Mouse (Mus musculus): ENCODE data around the gene Zic4. TPM values are rescaled to one million over a fixed set of nuclear protein-coding genes. Genes with fewer than 3 reads are reported as not detected.
A peak's percentile ranks its signal among the peaks of the same experiment; 100 is the strongest.

Zic4 gene
- polyA plus RNA-seq, 1 experiment from 2014 or later = 61.6 TPM

DNA sequence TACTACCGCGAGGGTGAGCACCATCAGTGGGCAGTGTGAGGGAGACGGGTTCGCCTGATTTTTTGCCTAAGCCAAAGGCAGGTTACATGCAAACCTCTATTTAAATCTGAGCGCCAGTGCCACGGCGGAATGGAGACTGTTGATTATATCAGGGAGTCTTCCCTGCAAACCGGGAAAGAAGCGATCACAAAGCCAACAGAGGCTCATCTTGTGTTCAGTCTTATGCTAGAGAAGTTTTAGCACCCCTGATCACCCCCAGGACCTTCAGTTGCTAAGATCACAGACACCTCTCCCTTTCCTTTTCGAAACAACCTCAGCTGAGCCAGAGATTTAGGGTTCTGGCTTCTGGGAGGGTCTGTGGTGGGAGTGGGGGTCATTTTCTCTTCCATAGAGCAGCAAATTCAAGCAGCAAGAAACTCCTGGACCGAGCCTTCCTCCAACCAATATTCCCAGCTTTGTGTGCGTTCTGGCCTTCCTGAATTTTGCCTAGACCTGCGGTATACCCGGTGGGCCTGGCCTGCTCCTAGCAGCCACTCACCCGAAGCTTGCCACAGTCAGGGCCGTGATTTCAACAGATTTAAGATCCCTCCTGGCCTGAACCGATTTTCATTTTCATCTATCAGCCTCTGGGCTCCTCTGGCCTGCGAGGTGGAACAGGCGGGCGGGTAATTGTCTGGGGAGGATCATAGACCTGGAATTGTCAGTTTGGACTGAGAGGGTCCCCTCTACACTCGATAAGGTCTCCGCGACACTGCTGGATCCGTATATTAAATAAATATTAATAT is 20.4 kb downstream of the Zic4 start:
- H3K4me3 ChIP-seq = peak overlapping the region; percentile 46
- H3K9ac ChIP-seq = peak overlapping the region; percentile 49
- peak overlapping the region; percentile 63 for H3K4me2 ChIP-seq
- ATAC-seq (ENCODE audit: low FRiP score, low read depth) = no peak
- H3K9me3 ChIP-seq = no peaks in the 10 kb centered on the region
- H3K4me1 ChIP-seq (replicated peaks) = peaks cover 25% of the 10 kb centered on the region
- WGBS = 3% methylated on average over 24 of the region's 24 CpGs
- H3K27me3 ChIP-seq = peaks cover 39% of the 10 kb centered on the region
- no peaks in the 10 kb centered on the region for H3K36me3 ChIP-seq
- peak overlapping the region; percentile 96 for H3K27ac ChIP-seq (replicated peaks)

DNA sequence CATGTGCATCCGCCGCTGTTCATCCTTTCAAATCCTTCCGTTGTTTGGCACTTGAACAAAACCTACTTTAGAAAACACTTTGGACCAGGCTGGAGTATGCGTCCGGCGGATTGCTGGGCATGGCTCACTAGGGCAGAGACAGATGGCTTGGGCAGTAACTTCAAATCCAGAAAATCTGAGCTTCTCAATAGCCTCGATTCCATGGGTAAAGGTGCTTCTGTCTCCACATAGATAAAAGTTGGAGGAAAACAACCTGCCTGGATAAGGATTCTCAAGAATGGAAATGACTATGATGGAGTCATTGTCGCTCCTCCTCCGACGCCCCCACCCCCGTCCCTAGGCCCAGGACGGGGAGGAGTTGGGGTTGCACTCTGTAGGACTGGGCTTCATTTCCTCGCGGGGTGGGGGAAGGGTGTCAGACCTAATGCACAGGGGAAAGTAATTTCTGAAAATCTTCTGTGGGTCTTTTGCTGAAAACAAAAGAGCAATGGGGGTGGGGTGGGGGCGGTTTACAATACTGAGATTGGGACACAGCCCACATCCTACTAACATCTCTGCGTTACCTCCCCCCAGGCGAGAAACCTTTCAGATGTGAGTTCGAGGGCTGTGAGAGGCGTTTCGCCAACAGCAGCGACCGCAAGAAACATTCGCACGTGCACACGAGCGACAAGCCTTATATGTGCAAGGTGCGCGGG is 21.4 kb downstream of the Zic4 start:
- Histone ChIP-seq H3K27me3 (peaks cover 45% of the 10 kb centered on the region), H3K4me3 (peak overlapping the region; percentile 18), H3K36me3 (no peaks in the 10 kb centered on the region), H3K4me1 (replicated peaks) (peaks cover 21% of the 10 kb centered on the region), H3K4me2 (peak overlapping the region; percentile 63), H3K27ac (replicated peaks) (peak overlapping the region; percentile 96), H3K9me3 (no peaks in the 10 kb centered on the region), H3K9ac (peak overlapping the region; percentile 49)
- ATAC-seq (ENCODE audit: low FRiP score, low read depth) = peak; percentile 54; the same call in 1 of the 2 replicates
- WGBS = 1% methylated on average over 28 of the region's 28 CpGs

DNA sequence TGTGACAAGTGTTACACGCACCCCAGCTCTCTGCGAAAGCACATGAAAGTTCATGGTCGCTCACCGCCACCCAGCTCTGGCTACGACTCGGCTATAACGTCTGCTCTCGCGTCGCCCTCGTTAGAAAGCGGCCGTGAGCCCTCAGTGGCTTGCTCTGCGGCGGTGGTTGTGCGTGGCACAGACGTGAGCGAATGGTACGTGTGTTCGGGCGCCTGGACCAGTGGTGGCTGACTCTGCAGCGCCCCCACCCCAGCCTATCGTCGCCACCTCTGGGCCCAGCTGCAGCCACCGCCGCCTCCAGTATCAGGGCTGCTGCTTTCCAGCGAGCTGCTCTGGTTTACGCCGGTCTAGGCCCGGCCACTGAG is 21.9 kb downstream of the Zic4 start:
- H3K9ac ChIP-seq = peak overlapping the region; percentile 49
- H3K36me3 ChIP-seq = no peaks in the 10 kb centered on the region
- ATAC-seq (ENCODE audit: low FRiP score, low read depth) = peak; percentile 25
- WGBS = 2% methylated on average over 30 of the region's 30 CpGs
- peak overlapping the region; percentile 96 for H3K27ac ChIP-seq (replicated peaks)
- H3K4me3 ChIP-seq = peak overlapping the region; percentile 18
- H3K4me1 ChIP-seq (replicated peaks) = peaks cover 18% of the 10 kb centered on the region
- peak overlapping the region; percentile 63 for H3K4me2 ChIP-seq
- no peaks in the 10 kb centered on the region for H3K9me3 ChIP-seq
- H3K27me3 ChIP-seq = peaks cover 48% of the 10 kb centered on the region

DNA sequence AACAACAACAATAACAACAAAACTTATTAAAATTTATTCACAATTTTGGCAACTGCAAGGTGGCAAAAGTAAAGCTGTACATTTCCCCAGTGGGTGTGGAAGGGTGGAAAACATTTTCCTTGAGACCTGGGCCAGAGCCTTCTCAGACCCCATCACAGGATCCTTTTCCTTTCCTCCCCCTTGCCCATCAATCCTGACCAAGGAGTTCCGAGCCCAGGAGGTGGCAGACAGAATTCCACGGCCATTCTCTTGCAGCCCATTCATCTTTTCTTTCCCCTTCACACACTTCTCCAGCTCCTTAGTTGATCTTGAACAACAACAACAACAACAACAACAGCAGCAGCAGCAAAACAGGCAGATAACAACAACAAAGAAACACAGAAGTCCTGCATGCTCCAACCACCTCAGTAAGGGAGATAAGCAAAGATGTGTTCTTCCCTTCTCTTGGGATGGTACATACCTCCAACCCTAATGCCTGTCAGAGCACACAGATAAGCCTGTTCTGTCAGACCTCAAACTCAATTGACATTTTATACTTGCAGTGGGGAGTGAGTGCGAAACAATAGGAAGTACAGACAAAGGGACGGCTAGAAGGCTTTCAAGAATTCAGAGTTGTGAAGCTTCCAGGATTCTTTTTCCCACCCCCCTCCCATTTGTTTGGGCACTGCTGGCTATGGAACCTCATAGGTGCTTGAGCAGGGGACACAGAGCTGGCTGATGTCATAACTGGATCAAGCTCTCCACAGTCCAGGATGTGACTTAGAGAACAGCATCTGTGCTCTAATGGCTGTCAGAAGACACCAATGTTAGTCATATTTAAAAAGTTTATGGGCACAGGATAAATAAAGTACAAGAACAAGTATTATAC is 22.7 kb downstream of the Zic4 start:
- ATAC-seq (ENCODE audit: low FRiP score, low read depth) = no peak
- H3K4me2 ChIP-seq = no peak overlapping the region
- no peaks in the 10 kb centered on the region for H3K36me3 ChIP-seq
- peaks cover 48% of the 10 kb centered on the region for H3K27me3 ChIP-seq
- H3K4me3 ChIP-seq = no peak overlapping the region
- 22% methylated on average over 4 of the region's 4 CpGs for WGBS
- no peak overlapping the region for H3K9ac ChIP-seq
- no peaks in the 10 kb centered on the region for H3K9me3 ChIP-seq
- peak overlapping the region; percentile 96 for H3K27ac ChIP-seq (replicated peaks)
- peaks cover 18% of the 10 kb centered on the region for H3K4me1 ChIP-seq (replicated peaks)

DNA sequence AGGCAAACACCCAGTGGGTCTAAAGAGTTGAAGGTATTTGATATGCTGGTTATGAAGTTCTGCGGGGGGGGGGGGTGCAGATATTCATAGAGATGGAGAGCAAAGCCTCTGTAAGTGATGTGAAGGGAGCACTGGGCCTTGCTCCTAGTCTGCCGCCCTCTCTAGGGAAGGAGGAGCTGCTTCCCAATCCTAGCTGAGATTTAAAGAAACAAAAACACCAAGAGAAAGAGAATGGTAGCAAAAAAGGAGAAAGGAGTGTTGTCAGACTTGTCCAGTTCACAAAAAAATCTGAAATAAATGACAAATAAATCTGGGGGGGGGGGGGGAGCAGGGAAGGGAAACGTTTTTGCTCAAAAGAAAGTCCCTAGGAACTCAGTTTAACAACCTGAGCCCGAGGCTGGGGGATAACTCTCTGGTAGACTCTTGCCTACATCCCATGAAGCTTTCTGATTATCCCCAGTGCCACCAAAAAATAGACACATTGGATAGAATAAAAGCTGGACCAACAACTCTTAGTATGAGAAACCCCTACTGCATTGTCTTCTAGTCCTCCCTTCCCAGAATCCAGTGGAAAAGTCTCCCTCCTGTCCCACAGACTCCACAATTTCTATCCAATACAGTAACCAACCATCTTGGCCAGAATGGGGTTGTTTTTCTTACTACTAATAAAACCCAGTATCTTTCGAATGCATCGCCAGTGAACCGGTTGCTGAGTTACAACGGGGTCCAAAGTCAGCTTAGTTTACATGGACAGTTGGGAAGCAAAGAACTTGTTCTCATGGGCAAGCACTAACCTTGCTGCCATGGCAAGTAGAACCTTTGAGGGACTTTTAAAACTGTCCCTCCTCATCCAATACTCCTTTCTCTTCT is 23.6 kb downstream of the Zic4 start:
- Histone ChIP-seq H3K9me3 (no peaks in the 10 kb centered on the region), H3K9ac (no peak overlapping the region), H3K4me2 (peak overlapping the region; percentile 44), H3K36me3 (no peaks in the 10 kb centered on the region), H3K4me1 (replicated peaks) (peaks cover 18% of the 10 kb centered on the region), H3K4me3 (no peak overlapping the region), H3K27ac (replicated peaks) (peak overlapping the region; percentile 96), H3K27me3 (peaks cover 54% of the 10 kb centered on the region)
- no peak for ATAC-seq (ENCODE audit: low FRiP score, low read depth)
- WGBS = 10% methylated on average over 8 of the region's 8 CpGs

DNA sequence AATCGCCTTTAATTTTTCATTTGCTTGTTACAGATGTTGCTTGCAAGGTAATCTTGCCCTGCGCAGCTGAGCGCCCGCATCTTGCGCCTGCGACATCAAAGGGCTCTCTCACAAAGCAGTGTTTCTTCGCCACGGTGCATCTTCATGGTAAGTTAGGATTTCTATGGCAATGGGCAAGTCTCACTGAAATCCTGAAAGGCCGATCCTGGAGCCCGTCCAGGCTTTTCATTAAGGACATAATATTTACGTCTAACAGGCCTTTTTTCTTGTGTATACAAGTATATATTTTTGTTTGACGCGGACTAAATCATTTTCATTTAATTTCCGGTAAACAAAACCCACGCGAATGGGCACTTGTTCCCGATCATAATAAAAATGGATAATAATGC is 24.3 kb downstream of the Zic4 start:
- Histone ChIP-seq H3K4me2 (peak overlapping the region; percentile 44), H3K4me3 (peak overlapping the region; percentile 10), H3K9ac (peak overlapping the region; percentile 15; the same call in 1 of the 2 replicates), H3K36me3 (no peaks in the 10 kb centered on the region), H3K27ac (replicated peaks) (peak overlapping the region; percentile 96), H3K9me3 (no peaks in the 10 kb centered on the region), H3K27me3 (peaks cover 61% of the 10 kb centered on the region), H3K4me1 (replicated peaks) (peaks cover 14% of the 10 kb centered on the region)
- whole genome bisulfite sequencing = 7% methylated on average over 17 of the region's 17 CpGs
- ATAC-seq (ENCODE audit: low FRiP score, low read depth) = no peak

DNA sequence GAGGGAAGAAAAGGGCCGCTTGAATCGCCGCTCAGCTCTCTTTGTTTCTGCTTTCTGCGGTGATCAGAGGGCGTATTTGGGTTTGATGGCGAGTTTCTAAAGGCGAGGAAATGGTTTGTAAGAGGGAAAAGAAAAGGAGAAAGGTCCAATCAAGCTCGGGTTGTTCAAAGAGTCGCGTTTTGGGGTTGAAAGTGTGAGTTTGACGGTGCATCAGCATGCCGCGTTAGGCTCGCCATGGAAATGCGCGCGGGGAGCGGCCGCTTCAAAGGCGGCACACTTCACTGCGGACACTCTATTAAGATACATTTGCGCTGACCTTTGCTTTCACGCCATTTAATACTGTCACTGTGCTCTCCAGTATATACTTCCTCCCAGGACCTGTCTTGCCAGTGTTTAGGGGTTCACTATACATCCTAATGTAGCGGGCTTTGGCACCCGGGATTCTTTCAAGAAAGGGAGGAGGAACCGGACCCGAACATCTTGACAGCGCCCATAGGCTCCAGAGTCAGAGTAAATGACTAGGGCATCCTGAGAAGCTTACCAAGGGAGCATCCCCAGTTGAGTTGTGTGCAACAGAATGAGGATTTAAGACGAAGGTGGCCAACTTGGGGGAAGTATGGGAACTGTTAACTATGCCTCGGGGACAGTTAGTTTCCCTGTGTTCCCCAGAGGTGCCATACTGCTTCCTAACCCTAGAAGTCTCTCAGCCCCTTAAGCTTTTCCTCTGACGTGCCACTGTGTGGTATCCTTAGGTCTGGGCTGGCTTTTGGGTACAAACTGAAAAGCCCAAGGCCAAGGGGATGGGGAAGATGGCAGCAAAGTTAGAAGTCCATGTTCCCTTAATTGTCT is 24.9 kb downstream of the Zic4 start:
- no peaks in the 10 kb centered on the region for H3K9me3 ChIP-seq
- WGBS = 3% methylated on average over 31 of the region's 31 CpGs
- H3K9ac ChIP-seq = peak overlapping the region; percentile 15; the same call in 1 of the 2 replicates
- peaks cover 12% of the 10 kb centered on the region for H3K4me1 ChIP-seq (replicated peaks)
- peak overlapping the region; percentile 96 for H3K27ac ChIP-seq (replicated peaks)
- ATAC-seq (ENCODE audit: low FRiP score, low read depth) = 0 out of 2 replicates have a peak, but pooled peaks have one; percentile 12
- H3K27me3 ChIP-seq = peaks cover 67% of the 10 kb centered on the region
- H3K36me3 ChIP-seq = no peaks in the 10 kb centered on the region
- peak overlapping the region; percentile 44 for H3K4me2 ChIP-seq
- H3K4me3 ChIP-seq = peak overlapping the region; percentile 10

DNA sequence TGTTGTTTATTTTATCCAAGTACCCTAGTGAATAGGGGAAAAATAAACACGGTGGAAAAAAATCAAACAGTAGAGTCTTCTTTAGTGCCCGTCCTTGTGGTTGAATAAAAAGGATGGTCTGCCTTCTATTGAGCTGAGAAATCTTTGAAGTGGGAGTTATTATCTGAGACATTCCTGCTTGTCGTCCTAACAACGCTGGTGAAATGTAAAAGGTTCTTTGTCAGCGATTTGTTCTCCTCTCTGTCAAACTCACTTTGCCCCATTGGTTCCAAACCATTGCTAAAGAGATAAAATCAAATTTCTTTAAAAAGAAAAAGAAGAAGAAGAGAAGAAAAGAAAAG is 25.5 kb downstream of the Zic4 start:
- WGBS = 8% methylated on average over 5 of the region's 5 CpGs
- Histone ChIP-seq H3K4me2 (peak overlapping the region; percentile 44), H3K9me3 (no peaks in the 10 kb centered on the region), H3K27me3 (peaks cover 72% of the 10 kb centered on the region), H3K9ac (0 out of 2 replicates have a peak overlapping the region, but pooled peaks have one; percentile 15), H3K27ac (replicated peaks) (peak overlapping the region; percentile 96), H3K36me3 (no peaks in the 10 kb centered on the region), H3K4me1 (replicated peaks) (peaks cover 12% of the 10 kb centered on the region), H3K4me3 (no peak overlapping the region)
- no peak for ATAC-seq (ENCODE audit: low FRiP score, low read depth)

DNA sequence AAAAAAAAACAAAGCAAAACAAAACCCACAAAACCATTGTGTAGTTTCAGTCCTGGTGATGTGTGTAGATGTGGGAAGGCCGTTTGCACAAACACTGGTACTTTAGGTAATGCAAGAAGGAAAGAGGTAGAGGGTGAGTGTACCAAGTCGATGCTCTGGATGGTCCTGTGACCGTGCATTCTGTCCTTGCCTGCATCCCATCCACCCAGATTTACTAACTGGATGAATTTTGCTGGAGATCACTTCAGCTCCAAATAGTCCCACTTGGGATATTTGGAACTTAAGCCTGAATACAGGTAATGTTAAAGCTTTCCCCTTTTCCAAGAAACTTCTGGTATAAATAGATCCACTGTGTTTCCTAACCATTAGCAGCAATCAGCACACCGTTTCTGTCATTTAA is 26.0 kb downstream of the Zic4 start:
- Histone ChIP-seq H3K27me3 (peaks cover 76% of the 10 kb centered on the region), H3K4me1 (replicated peaks) (peaks cover 12% of the 10 kb centered on the region), H3K9ac (no peak overlapping the region), H3K36me3 (no peaks in the 10 kb centered on the region), H3K27ac (replicated peaks) (peak overlapping the region; percentile 61), H3K4me3 (no peak overlapping the region), H3K4me2 (peak overlapping the region; percentile 2; the same call in 1 of the 2 replicates), H3K9me3 (no peaks in the 10 kb centered on the region)
- 15% methylated on average over 4 of the region's 4 CpGs for WGBS
- no peak for ATAC-seq (ENCODE audit: low FRiP score, low read depth)

DNA sequence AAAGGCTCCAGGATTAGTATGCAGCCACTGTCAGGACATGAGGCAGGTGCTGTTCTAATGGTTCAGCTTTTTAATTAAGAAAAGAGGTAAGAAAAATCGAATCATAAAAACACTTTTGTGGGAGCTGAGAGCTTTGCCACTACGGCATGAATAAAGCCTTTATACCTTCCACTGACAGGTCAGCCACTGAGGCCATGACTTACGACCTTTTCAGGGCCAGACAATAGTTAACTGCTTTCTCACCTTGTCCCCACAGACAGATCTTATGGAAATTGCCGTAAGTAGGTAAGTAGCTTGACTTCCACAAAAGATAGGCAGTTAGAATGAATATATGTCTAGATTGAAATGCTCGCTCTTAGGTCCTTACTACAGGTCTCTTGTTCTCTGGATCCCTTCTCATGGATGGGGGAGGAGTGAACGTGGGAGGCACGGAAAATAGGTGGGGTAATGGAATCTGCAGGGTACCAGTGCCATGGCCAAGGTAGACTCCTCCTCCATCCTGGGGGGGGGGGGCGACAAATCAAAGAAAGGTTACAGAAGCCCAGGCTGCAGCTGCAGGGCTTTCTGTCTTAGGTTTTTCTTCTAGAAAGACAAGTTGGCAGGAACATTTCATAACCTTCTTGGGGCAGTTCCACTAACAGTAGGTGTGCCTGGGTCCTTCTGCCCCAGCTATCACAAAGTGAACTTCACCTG is 31.3 kb downstream of the Zic4 start:
- no peaks in the 10 kb centered on the region for H3K4me1 ChIP-seq (replicated peaks)
- no peak for ATAC-seq (ENCODE audit: low FRiP score, low read depth)
- no peak overlapping the region for H3K4me3 ChIP-seq
- no peaks in the 10 kb centered on the region for H3K36me3 ChIP-seq
- 17% methylated on average over 8 of the region's 8 CpGs for WGBS
- no peak overlapping the region for H3K9ac ChIP-seq
- peak overlapping the region; percentile 58 for H3K27ac ChIP-seq (replicated peaks)
- H3K4me2 ChIP-seq = no peak overlapping the region
- H3K27me3 ChIP-seq = peaks cover 85% of the 10 kb centered on the region
- H3K9me3 ChIP-seq = no peaks in the 10 kb centered on the region

Data from hindbrain, embryonic 15.5 days (tissue).